Mouse (Mus musculus): ENCODE measurements around the gene Dse. TPM values are rescaled to one million over a fixed set of nuclear protein-coding genes. Genes with fewer than 3 reads are reported as not detected.
"Not testable (repeated sequence)": the region's sequence is repeated elsewhere in the genome, so short reads cannot be mapped to it uniquely, and the experiment has no call there.

Dse gene
- polyA plus RNA-seq (2014; fragmentation: Nextera tagmentation; extraction: Ambion mirVana): 22.3 and 24.1 TPM in 2 replicates

- Histone ChIP-seq H3K36me3 (ENCODE audit: control insufficient read depth, insufficient read depth, low read length) (no peaks in the 10 kb centered on the region), H3K9me3 (ENCODE audit: control insufficient read depth, low read length) (no peaks in the 10 kb centered on the region), H3K27me3 (replicated peaks; ENCODE audit: control insufficient read depth, insufficient read depth, low read length) (no peaks in the 10 kb centered on the region), H3K27ac (ENCODE audit: low read depth) (peak within 1 kb of the TSS; percentile 95), H3K4me2 (ENCODE audit: low read length) (peak within 1 kb of the TSS; percentile 74), H3K9ac (ENCODE audit: low read length) (peak within 1 kb of the TSS; percentile 85), H3K4me1 (replicated peaks; ENCODE audit: control insufficient read depth, insufficient read depth, low read length) (peaks cover 8% of the 10 kb centered on the region; the same call in 1 of the 2 replicates), H3K4me3 (ENCODE audit: low read depth, low read length) (peak within 1 kb of the TSS; percentile 84)
- DNase-seq (ENCODE audit: low spot score) (peak; percentile 84), ATAC-seq (replicated peaks; ENCODE audit: low FRiP score, low TSS enrichment, low read depth) (no peak; the same call in 1 of the 2 replicates)
- WGBS: 2% methylated on average over 14 of the region's 14 CpGs
Observed at GRCm38 (mm10) chr10:34207503-34207850, at the start of gene Dse. Gene Dse, minus strand, starts transcription at chr10:34207715.

- not testable (repeated sequence) for H3K9ac ChIP-seq (ENCODE audit: low read length); ATAC-seq (replicated peaks; ENCODE audit: low FRiP score, low TSS enrichment, low read depth); H3K4me2 ChIP-seq (ENCODE audit: low read length); H3K36me3 ChIP-seq (ENCODE audit: control insufficient read depth, insufficient read depth, low read length); H3K4me3 ChIP-seq (ENCODE audit: low read depth, low read length); H3K4me1 ChIP-seq (replicated peaks; ENCODE audit: control insufficient read depth, insufficient read depth, low read length); H3K27ac ChIP-seq (ENCODE audit: low read depth); H3K9me3 ChIP-seq (ENCODE audit: control insufficient read depth, low read length); DNase-seq (ENCODE audit: low spot score); H3K27me3 ChIP-seq (replicated peaks; ENCODE audit: control insufficient read depth, insufficient read depth, low read length)
- 91% methylated on average over 9 of the region's 9 CpGs for WGBS
Observed at GRCm38 (mm10) chr10:34252833-34253232, 45.3 kb upstream of the Dse start.

GRCm38 (mm10) chr10:34249594-34249993, 42.1 kb upstream of the Dse start:
- WGBS: 42% methylated on average over 2 of the region's 2 CpGs

GRCm38 (mm10) chr10:34247757-34248156, 40.2 kb upstream of the Dse start:
- H3K9me3 ChIP-seq (ENCODE audit: control insufficient read depth, low read length): no peaks in the 10 kb centered on the region
- 35% methylated on average over 3 of the region's 3 CpGs for WGBS
- no peak for DNase-seq (ENCODE audit: low spot score)

More at GRCm38 (mm10) chr10:34249594-34249993, 42.1 kb upstream of the Dse start:
- Histone ChIP-seq H3K36me3 (ENCODE audit: control insufficient read depth, insufficient read depth, low read length) (no peaks in the 10 kb centered on the region), H3K9me3 (ENCODE audit: control insufficient read depth, low read length) (no peaks in the 10 kb centered on the region), H3K4me3 (ENCODE audit: low read depth, low read length) (no peak overlapping the region), H3K27me3 (replicated peaks; ENCODE audit: control insufficient read depth, insufficient read depth, low read length) (no peaks in the 10 kb centered on the region), H3K27ac (ENCODE audit: low read depth) (no peak overlapping the region), H3K4me1 (replicated peaks; ENCODE audit: control insufficient read depth, insufficient read depth, low read length) (0 out of 2 replicates have a peak, but pooled peaks cover 4% of the 10 kb centered on the region), H3K9ac (ENCODE audit: low read length) (no peak overlapping the region), H3K4me2 (ENCODE audit: low read length) (no peak overlapping the region)
- no peak for DNase-seq (ENCODE audit: low spot score)
- ATAC-seq (replicated peaks; ENCODE audit: low FRiP score, low TSS enrichment, low read depth): no peak

GRCm38 (mm10) chr10:34246106-34246505, 38.6 kb upstream of the Dse start:
- WGBS: 75% methylated on average over 2 of the region's 2 CpGs
- Histone ChIP-seq H3K36me3 (ENCODE audit: control insufficient read depth, insufficient read depth, low read length) (no peaks in the 10 kb centered on the region), H3K9ac (ENCODE audit: low read length) (no peak overlapping the region), H3K4me1 (replicated peaks; ENCODE audit: control insufficient read depth, insufficient read depth, low read length) (0 out of 2 replicates have a peak, but pooled peaks cover 4% of the 10 kb centered on the region), H3K27me3 (replicated peaks; ENCODE audit: control insufficient read depth, insufficient read depth, low read length) (no peaks in the 10 kb centered on the region), H3K27ac (ENCODE audit: low read depth) (no peak overlapping the region), H3K4me3 (ENCODE audit: low read depth, low read length) (no peak overlapping the region), H3K4me2 (ENCODE audit: low read length) (no peak overlapping the region), H3K9me3 (ENCODE audit: control insufficient read depth, low read length) (no peaks in the 10 kb centered on the region)
- DNase-seq (ENCODE audit: low spot score) (no peak), ATAC-seq (replicated peaks; ENCODE audit: low FRiP score, low TSS enrichment, low read depth) (no peak)

More at GRCm38 (mm10) chr10:34247757-34248156, 40.2 kb upstream of the Dse start:
- no peak for ATAC-seq (replicated peaks; ENCODE audit: low FRiP score, low TSS enrichment, low read depth)
- Histone ChIP-seq H3K36me3 (ENCODE audit: control insufficient read depth, insufficient read depth, low read length) (no peaks in the 10 kb centered on the region), H3K27ac (ENCODE audit: low read depth) (no peak overlapping the region), H3K4me2 (ENCODE audit: low read length) (no peak overlapping the region), H3K4me1 (replicated peaks; ENCODE audit: control insufficient read depth, insufficient read depth, low read length) (0 out of 2 replicates have a peak, but pooled peaks cover 4% of the 10 kb centered on the region), H3K4me3 (ENCODE audit: low read depth, low read length) (no peak overlapping the region), H3K27me3 (replicated peaks; ENCODE audit: control insufficient read depth, insufficient read depth, low read length) (no peaks in the 10 kb centered on the region), H3K9ac (ENCODE audit: low read length) (no peak overlapping the region)

- no peak for ATAC-seq (replicated peaks; ENCODE audit: low FRiP score, low TSS enrichment, low read depth)
- WGBS: 76% methylated on average over 5 of the region's 5 CpGs
Observed at GRCm38 (mm10) chr10:34244745-34245144, 37.2 kb upstream of the Dse start.

GRCm38 (mm10) chr10:34238536-34238935, 31.0 kb upstream of the Dse start:
- Histone ChIP-seq H3K9me3 (ENCODE audit: control insufficient read depth, low read length) (no peaks in the 10 kb centered on the region), H3K36me3 (ENCODE audit: control insufficient read depth, insufficient read depth, low read length) (no peaks in the 10 kb centered on the region), H3K9ac (ENCODE audit: low read length) (no peak overlapping the region), H3K27ac (ENCODE audit: low read depth) (no peak overlapping the region), H3K27me3 (replicated peaks; ENCODE audit: control insufficient read depth, insufficient read depth, low read length) (no peaks in the 10 kb centered on the region), H3K4me1 (replicated peaks; ENCODE audit: control insufficient read depth, insufficient read depth, low read length) (no peaks in the 10 kb centered on the region), H3K4me2 (ENCODE audit: low read length) (no peak overlapping the region), H3K4me3 (ENCODE audit: low read depth, low read length) (no peak overlapping the region)
- 72% methylated on average over 4 of the region's 4 CpGs for WGBS
- no peak for DNase-seq (ENCODE audit: low spot score)
- no peak for ATAC-seq (replicated peaks; ENCODE audit: low FRiP score, low TSS enrichment, low read depth)

More at GRCm38 (mm10) chr10:34244745-34245144, 37.2 kb upstream of the Dse start:
- no peak for DNase-seq (ENCODE audit: low spot score)
- Histone ChIP-seq H3K4me2 (ENCODE audit: low read length) (no peak overlapping the region), H3K9ac (ENCODE audit: low read length) (no peak overlapping the region), H3K9me3 (ENCODE audit: control insufficient read depth, low read length) (no peaks in the 10 kb centered on the region), H3K36me3 (ENCODE audit: control insufficient read depth, insufficient read depth, low read length) (no peaks in the 10 kb centered on the region), H3K4me3 (ENCODE audit: low read depth, low read length) (no peak overlapping the region), H3K4me1 (replicated peaks; ENCODE audit: control insufficient read depth, insufficient read depth, low read length) (0 out of 2 replicates have a peak, but pooled peaks cover 4% of the 10 kb centered on the region), H3K27me3 (replicated peaks; ENCODE audit: control insufficient read depth, insufficient read depth, low read length) (no peaks in the 10 kb centered on the region), H3K27ac (ENCODE audit: low read depth) (no peak overlapping the region)

- Histone ChIP-seq H3K27me3 (replicated peaks; ENCODE audit: control insufficient read depth, insufficient read depth, low read length) (no peaks in the 10 kb centered on the region), H3K4me2 (ENCODE audit: low read length) (no peak overlapping the region), H3K27ac (ENCODE audit: low read depth) (no peak overlapping the region), H3K9ac (ENCODE audit: low read length) (no peak overlapping the region), H3K4me3 (ENCODE audit: low read depth, low read length) (no peak overlapping the region), H3K36me3 (ENCODE audit: control insufficient read depth, insufficient read depth, low read length) (no peaks in the 10 kb centered on the region), H3K4me1 (replicated peaks; ENCODE audit: control insufficient read depth, insufficient read depth, low read length) (no peaks in the 10 kb centered on the region), H3K9me3 (ENCODE audit: control insufficient read depth, low read length) (no peaks in the 10 kb centered on the region)
- 85% methylated on average over 5 of the region's 5 CpGs for WGBS
- ATAC-seq (replicated peaks; ENCODE audit: low FRiP score, low TSS enrichment, low read depth) (no peak), DNase-seq (ENCODE audit: low spot score) (no peak)
Observed at GRCm38 (mm10) chr10:34236569-34236968, 29.1 kb upstream of the Dse start.

GRCm38 (mm10) chr10:34235384-34235783, 27.9 kb upstream of the Dse start:
- no peak for DNase-seq (ENCODE audit: low spot score)
- Histone ChIP-seq H3K27ac (ENCODE audit: low read depth) (no peak overlapping the region), H3K4me1 (replicated peaks; ENCODE audit: control insufficient read depth, insufficient read depth, low read length) (no peaks in the 10 kb centered on the region), H3K9ac (ENCODE audit: low read length) (no peak overlapping the region), H3K9me3 (ENCODE audit: control insufficient read depth, low read length) (no peaks in the 10 kb centered on the region), H3K4me2 (ENCODE audit: low read length) (no peak overlapping the region), H3K4me3 (ENCODE audit: low read depth, low read length) (no peak overlapping the region), H3K36me3 (ENCODE audit: control insufficient read depth, insufficient read depth, low read length) (no peaks in the 10 kb centered on the region), H3K27me3 (replicated peaks; ENCODE audit: control insufficient read depth, insufficient read depth, low read length) (no peaks in the 10 kb centered on the region)
- WGBS: 38% methylated on average over 3 of the region's 3 CpGs
- ATAC-seq (replicated peaks; ENCODE audit: low FRiP score, low TSS enrichment, low read depth): no peak
